15 mouse cellular contexts compared by ENCODE assay signal in genomic region chr2:147617849-147618248, GRCm38 (mm10).
DNase-seq lines count a peak whose midpoint lies in the region; ATAC-seq lines count a peak whose summit lies in the region.
"Had no signal": no experiment of that assay in that cellular context is flagged by ENCODE, and none has a peak within 500 bp of the region (broad histone marks: within the 10 kb centered on the region; RNA-seq: fewer than 3 reads in every experiment).

No protein-coding gene starts in this region.

- no peak overlapping the region for H3K9ac ChIP-seq in midbrain, embryonic 14.5 days (replicated peaks; ENCODE audit: low read length)
- no peak overlapping the region for H3K9ac ChIP-seq in midbrain, embryonic 16.5 days (ENCODE audit: low read depth, low read length)
- H3K9ac ChIP-seq: hindbrain, embryonic 12.5 days; liver, postnatal 0 days; midbrain, embryonic 12.5 days had no signal

- H3K27ac ChIP-seq in midbrain, embryonic 14.5 days (replicated peaks; ENCODE audit: low read depth, low read length): no peak overlapping the region
- no peak overlapping the region for H3K27ac ChIP-seq in midbrain, embryonic 16.5 days (ENCODE audit: low read length)
- H3K27ac ChIP-seq: hindbrain, embryonic 12.5 days; midbrain, embryonic 12.5 days had no signal

- H3K4me1 ChIP-seq in midbrain, embryonic 14.5 days (ENCODE audit: control insufficient read depth, insufficient read depth, low read length): no peaks in the 10 kb centered on the region
- no peaks in the 10 kb centered on the region for H3K4me1 ChIP-seq in midbrain, embryonic 16.5 days (ENCODE audit: control insufficient read depth, insufficient read depth, low read length)
- H3K4me1 ChIP-seq: hindbrain, embryonic 12.5 days; midbrain, embryonic 12.5 days had no signal

- no peaks in the 10 kb centered on the region for H3K27me3 ChIP-seq in midbrain, embryonic 14.5 days (ENCODE audit: control insufficient read depth, insufficient read depth, low read length)
- H3K27me3 ChIP-seq in midbrain, embryonic 16.5 days (ENCODE audit: control insufficient read depth, insufficient read depth, low read depth, low read length): no peaks in the 10 kb centered on the region
- H3K27me3 ChIP-seq: hindbrain, embryonic 12.5 days; midbrain, embryonic 12.5 days had no signal

- peak; percentile 7 to 14 for DNase-seq in cerebellum, postnatal 25 days
- DNase-seq in midbrain, embryonic 14.5 days: peak; percentile 17
- peak; percentile 11 to 24 for DNase-seq in frontal cortex, postnatal 36 days (ENCODE audit: low spot score in 2 of 2)
- DNase-seq in right cerebral cortex, postnatal 36 days (ENCODE audit: low spot score in 2 of 2): peak; percentile 2
- DNase-seq in spleen, postnatal 36 days (ENCODE audit: low spot score in 2 of 2): no peak
- DNase-seq in heart, postnatal 4 days: no peak
- DNase-seq: liver, postnatal 0 days; thymus, postnatal 4 days had no signal

- H3K4me3 ChIP-seq in midbrain, embryonic 14.5 days (replicated peaks; ENCODE audit: low read depth, low read length): no peak overlapping the region
- H3K4me3 ChIP-seq in midbrain, embryonic 16.5 days (ENCODE audit: low read depth, low read length): no peak overlapping the region
- H3K4me3 ChIP-seq: erythroblast, embryonic 14.5 days; hindbrain, embryonic 12.5 days; midbrain, embryonic 12.5 days had no signal

- H3K36me3 ChIP-seq in midbrain, embryonic 14.5 days (ENCODE audit: control insufficient read depth, insufficient read depth, low read length): no peaks in the 10 kb centered on the region
- H3K36me3 ChIP-seq in midbrain, embryonic 16.5 days (ENCODE audit: control insufficient read depth, insufficient read depth, low read length): no peaks in the 10 kb centered on the region
- H3K36me3 ChIP-seq: G1E; hindbrain, embryonic 12.5 days; midbrain, embryonic 12.5 days had no signal

- no peak for ATAC-seq in cerebellum, adult (ENCODE audit: insufficient number of reproducible peaks, low FRiP score, low TSS enrichment)
- ATAC-seq in midbrain, embryonic 14.5 days (ENCODE audit: low FRiP score, low TSS enrichment): peak; percentile 40; the same call in 1 of the 2 replicates
- ATAC-seq in midbrain, embryonic 16.5 days: no peak
- ATAC-seq: activated CD4-positive, CD25-positive, alpha-beta regulatory T cell, adult 4 months; liver, postnatal 0 days had no signal

- 73% methylated on average over 10 of the region's 10 CpGs for WGBS in midbrain, embryonic 14.5 days
- WGBS in midbrain, embryonic 16.5 days: 63% methylated on average over 10 of the region's 10 CpGs

- no peak overlapping the region for H3K4me2 ChIP-seq in midbrain, embryonic 14.5 days (ENCODE audit: low read length)
- H3K4me2 ChIP-seq in midbrain, embryonic 16.5 days (ENCODE audit: low read length): no peak overlapping the region
- H3K4me2 ChIP-seq: hindbrain, embryonic 12.5 days; midbrain, embryonic 12.5 days had no signal

- no peaks in the 10 kb centered on the region for H3K9me3 ChIP-seq in midbrain, embryonic 14.5 days (ENCODE audit: control insufficient read depth, low read length)
- H3K9me3 ChIP-seq in midbrain, embryonic 16.5 days (replicated peaks; ENCODE audit: control insufficient read depth, low read length, poor library complexity, severe bottlenecking): no peaks in the 10 kb centered on the region
- H3K9me3 ChIP-seq: hindbrain, embryonic 12.5 days; midbrain, embryonic 12.5 days had no signal

Comparison
In these comparisons a context has a peak if more than half of its experiments do, and no peak if none do; other contexts are left out.
1. DNase-seq: peak in cerebellum, postnatal 25 days (2 of 2), midbrain, embryonic 14.5 days (single experiment), frontal cortex, postnatal 36 days (2 of 2) and right cerebral cortex, postnatal 36 days (2 of 2); none in spleen, postnatal 36 days (0 of 2) and heart, postnatal 4 days (single experiment).